Mouse (Mus musculus) forebrain, embryonic 14.5 days (tissue): Measurements from ENCODE around the gene Tinf2. TPM values are rescaled to one million over a fixed set of nuclear protein-coding genes. Genes with fewer than 3 reads are reported as not detected.

Source experiments
- ATAC-seq: fragments of 200-750 bp; cut with Nextera tagmentation; 2 replicates; pipeline ENCODE4 v1.8.0; 2017; ENCODE audit warnings: mild to moderate bottlenecking, moderate library complexity
- DNase-seq: peaks from one replicate; pipeline ENCODE4 v3.0.0-alpha.2; 2015; ENCODE audit warnings: low spot score
- H3K27ac ChIP-seq: fragments of 300-500 bp; sonication (generic); 2 replicates; pipeline ENCODE4 v1.5.1; 2014; ENCODE audit warnings: low read depth, mild to moderate bottlenecking, control low read depth, low read length, moderate library complexity
- H3K27me3 ChIP-seq: fragments of 300-500 bp; sonication (generic); replicated peaks from 2 replicates; pipeline ENCODE4 v1.6.1; 2014; ENCODE audit warnings: low read length, control low read depth, mixed read lengths; ENCODE audit not compliant: control insufficient read depth, insufficient read depth
- H3K36me3 ChIP-seq: fragments of 300-500 bp; sonication (generic); 2 replicates; pipeline ENCODE4 v1.6.1; 2014; ENCODE audit warnings: low read length, control low read depth; ENCODE audit not compliant: control insufficient read depth, insufficient read depth
- H3K4me1 ChIP-seq: fragments of 300-500 bp; sonication (generic); 2 replicates; pipeline ENCODE4 v1.6.1; 2014; ENCODE audit warnings: antibody characterized with exemption, low read length, control low read depth; ENCODE audit not compliant: control insufficient read depth, insufficient read depth
- H3K4me2 ChIP-seq: fragments of 300-500 bp; sonication (generic); 2 replicates; pipeline ENCODE4 v1.6.1; 2014; ENCODE audit warnings: mild to moderate bottlenecking, control low read depth, low read length
- H3K4me3 ChIP-seq: fragments of 300-500 bp; sonication (generic); 2 replicates; pipeline ENCODE4 v1.5.1; 2014; ENCODE audit warnings: low read depth, low read length, control low read depth
- H3K9ac ChIP-seq: fragments of 300-500 bp; sonication (generic); 2 replicates; pipeline ENCODE4 v1.6.1; 2014; ENCODE audit warnings: mild to moderate bottlenecking, low read length, control low read depth, moderate library complexity
- H3K9me3 ChIP-seq: fragments of 300-500 bp; sonication (generic); replicated peaks from 2 replicates; pipeline ENCODE4 v1.6.1; 2016; ENCODE audit warnings: low read length, control low read depth, mixed read lengths; ENCODE audit not compliant: control insufficient read depth
- WGBS: fragments of 180-500 bp; shearing (Covaris S2); extraction: QIAGEN DNeasy Blood & Tissue Kit; methylation state at CpG from one replicate; pipeline ENCODE4 v1.1.7; 2014; 5-methylcytosine and 5-hydroxymethylcytosine counted together
- polyA plus RNA-seq: library from polyadenylated mRNA; unstranded; fragments of >200 nt; fragmentation: Nextera tagmentation; extraction: Ambion mirVana; gene quantifications from 2 replicates; pipeline ENCODE4 v1.2.1, GENCODE M21; 2014

Tinf2 gene
- polyA plus RNA-seq, 1 experiment from 2014 or later: 37.5 TPM

- under 1% methylated on average over 50 of the region's 50 CpGs for WGBS
- no peaks in the 10 kb centered on the region for H3K27me3 ChIP-seq
- ATAC-seq: peak; percentile 97
- DNase-seq: peak; percentile 96
- H3K4me1 ChIP-seq: no peaks in the 10 kb centered on the region
- peak within 1 kb of the TSS; percentile 84 for H3K27ac ChIP-seq
- peak within 1 kb of the TSS; percentile 87 for H3K9ac ChIP-seq
- peak within 1 kb of the TSS; percentile 75 for H3K4me2 ChIP-seq
- no peaks in the 10 kb centered on the region for H3K9me3 ChIP-seq
- H3K4me3 ChIP-seq: peak within 1 kb of the TSS; percentile 77
- H3K36me3 ChIP-seq: peaks cover 22% of the 10 kb centered on the region
Observed at GRCm38 (mm10) chr14:55721700-55722437, 40.2 kb upstream of the Tinf2 start, which contains the start of gene Rabggta. TSS of gene Rabggta (minus strand) at chr14:55722263.

- Histone ChIP-seq H3K9ac (no peak overlapping the region), H3K36me3 (peaks cover 27% of the 10 kb centered on the region), H3K9me3 (no peaks in the 10 kb centered on the region), H3K27ac (no peak overlapping the region), H3K4me3 (peak overlapping the region; percentile 77), H3K4me1 (no peaks in the 10 kb centered on the region), H3K4me2 (peak overlapping the region; percentile 75), H3K27me3 (no peaks in the 10 kb centered on the region)
- WGBS: 76% methylated on average over 6 of the region's 6 CpGs
- ATAC-seq: no peak
- DNase-seq: no peak
Observed at GRCm38 (mm10) chr14:55721076-55721475, 39.5 kb upstream of the Tinf2 start.

GRCm38 (mm10) chr14:55720666-55721065 lies 39.0 kb upstream of the Tinf2 start:
- no peaks in the 10 kb centered on the region for H3K27me3 ChIP-seq
- no peaks in the 10 kb centered on the region for H3K9me3 ChIP-seq
- H3K9ac ChIP-seq: no peak overlapping the region
- peak overlapping the region; percentile 77; the same call in 1 of the 2 replicates for H3K4me3 ChIP-seq
- no peak overlapping the region for H3K27ac ChIP-seq
- DNase-seq (no peak), ATAC-seq (no peak)
- H3K4me1 ChIP-seq: no peaks in the 10 kb centered on the region
- H3K36me3 ChIP-seq: peaks cover 27% of the 10 kb centered on the region
- WGBS: 93% methylated on average over 12 of the region's 12 CpGs
- no peak overlapping the region for H3K4me2 ChIP-seq

GRCm38 (mm10) chr14:55719737-55720136 lies 38.1 kb upstream of the Tinf2 start:
- Histone ChIP-seq H3K4me2 (no peak overlapping the region), H3K4me1 (no peaks in the 10 kb centered on the region), H3K27ac (no peak overlapping the region), H3K27me3 (no peaks in the 10 kb centered on the region), H3K4me3 (no peak overlapping the region), H3K36me3 (peaks cover 27% of the 10 kb centered on the region), H3K9me3 (no peaks in the 10 kb centered on the region), H3K9ac (no peak overlapping the region)
- no peak for DNase-seq
- 88% methylated on average over 6 of the region's 6 CpGs for WGBS
- ATAC-seq: no peak

- DNase-seq (no peak), ATAC-seq (no peak)
- Histone ChIP-seq H3K4me3 (no peak overlapping the region), H3K27me3 (0 out of 2 replicates have a peak, but pooled peaks cover 3% of the 10 kb centered on the region), H3K36me3 (peaks cover 27% of the 10 kb centered on the region), H3K4me1 (no peaks in the 10 kb centered on the region), H3K9me3 (no peaks in the 10 kb centered on the region), H3K27ac (no peak overlapping the region), H3K4me2 (no peak overlapping the region), H3K9ac (no peak overlapping the region)
- WGBS: 88% methylated on average over 8 of the region's 8 CpGs
Observed at GRCm38 (mm10) chr14:55716884-55717283, 35.3 kb upstream of the Tinf2 start.

- Histone ChIP-seq H3K9ac (no peak overlapping the region), H3K4me2 (no peak overlapping the region), H3K27me3 (0 out of 2 replicates have a peak, but pooled peaks cover 3% of the 10 kb centered on the region), H3K4me3 (no peak overlapping the region), H3K4me1 (no peaks in the 10 kb centered on the region), H3K27ac (no peak overlapping the region), H3K9me3 (no peaks in the 10 kb centered on the region), H3K36me3 (peaks cover 27% of the 10 kb centered on the region)
- DNase-seq: no peak
- ATAC-seq: no peak
- WGBS: 91% methylated on average over 6 of the region's 6 CpGs
Observed at GRCm38 (mm10) chr14:55716271-55716670, 34.7 kb upstream of the Tinf2 start.

- DNase-seq (no peak), ATAC-seq (no peak)
- WGBS: 39% methylated on average over 6 of the region's 6 CpGs
- Histone ChIP-seq H3K4me3 (no peak overlapping the region), H3K9me3 (no peaks in the 10 kb centered on the region), H3K4me1 (no peaks in the 10 kb centered on the region), H3K4me2 (no peak overlapping the region), H3K9ac (no peak overlapping the region), H3K36me3 (peaks cover 27% of the 10 kb centered on the region), H3K27me3 (0 out of 2 replicates have a peak, but pooled peaks cover 3% of the 10 kb centered on the region), H3K27ac (no peak overlapping the region)
Observed at GRCm38 (mm10) chr14:55714893-55715292, 33.3 kb upstream of the Tinf2 start.

GRCm38 (mm10) chr14:55713729-55714122 lies 32.1 kb upstream of the Tinf2 start, which contains the start of gene Tgm1:
TSS of gene Tgm1 (minus strand) at chr14:55713926.
- H3K4me1 ChIP-seq: no peaks in the 10 kb centered on the region
- 0 out of 2 replicates have a peak, but pooled peaks cover 3% of the 10 kb centered on the region for H3K27me3 ChIP-seq
- no peak within 1 kb of the TSS for H3K9ac ChIP-seq
- no peak within 1 kb of the TSS for H3K27ac ChIP-seq
- 20% methylated on average over 4 of the region's 4 CpGs for WGBS
- DNase-seq: no peak
- no peak within 1 kb of the TSS for H3K4me3 ChIP-seq
- ATAC-seq: no peak
- no peaks in the 10 kb centered on the region for H3K9me3 ChIP-seq
- no peak within 1 kb of the TSS for H3K4me2 ChIP-seq
- peaks cover 20% of the 10 kb centered on the region for H3K36me3 ChIP-seq
